Mouse (Mus musculus): ENCODE measurements around the gene AI837181.

DNA sequence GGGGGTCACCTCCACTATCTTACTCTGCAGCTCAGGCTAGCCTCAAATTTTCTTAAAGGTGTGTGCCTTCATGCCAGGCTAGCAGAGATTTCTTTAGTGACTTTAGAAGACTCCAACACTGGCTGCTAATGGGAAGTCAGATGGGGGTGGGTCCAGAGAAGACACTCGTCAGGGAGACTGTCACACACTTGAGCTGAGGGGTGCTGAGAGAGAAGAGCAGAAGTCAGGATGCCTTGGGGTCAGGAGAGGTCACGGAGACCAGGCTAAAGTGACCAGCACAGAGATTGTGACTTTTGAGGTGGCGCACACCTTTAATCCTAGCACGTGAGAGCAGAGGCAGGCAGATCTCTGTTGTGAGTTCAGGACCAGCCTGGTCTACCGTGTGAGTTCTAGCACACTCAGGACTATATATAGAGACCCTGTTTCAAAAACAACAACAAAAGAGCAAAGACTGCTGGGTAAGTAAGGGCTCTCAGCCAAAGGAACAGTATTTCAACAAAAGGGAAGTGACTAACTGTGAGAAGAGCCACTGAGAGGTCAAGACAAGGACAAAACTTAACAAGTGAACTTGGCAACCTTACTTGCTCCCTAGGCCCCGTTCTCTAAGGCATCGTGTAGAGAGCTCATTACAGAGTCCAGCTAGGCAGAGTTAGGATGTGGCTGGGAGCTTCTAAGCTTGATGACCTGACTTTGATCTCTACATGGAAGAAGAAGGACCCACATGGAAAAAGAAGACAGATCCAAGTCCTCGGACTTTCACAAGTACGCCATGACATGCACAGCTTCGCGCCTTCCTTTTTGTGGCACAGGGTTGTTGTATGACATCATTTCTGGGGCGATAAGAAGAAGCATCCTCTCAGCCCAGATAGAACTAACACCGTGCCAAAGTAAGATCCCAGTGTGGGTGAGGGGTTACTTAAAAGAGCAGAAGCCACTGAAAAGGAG, 16.6 kb upstream of the AI837181 start:
- no peak for TF ChIP-seq CTCF (IDR thresholded peaks at IDR 0.05; ENCODE audit: extremely low read depth, insufficient read depth, insufficient read length, insufficient replicate concordance)
- TF ChIP-seq POLR2A (IDR thresholded peaks at IDR 0.05; ENCODE audit: low read depth, low read length) = no peak
